Mouse (Mus musculus) midbrain, embryonic 11.5 days (tissue): Measurements from ENCODE around the gene Trim2. TPM values are rescaled to one million over a fixed set of nuclear protein-coding genes. Genes with fewer than 3 reads are reported as not detected.

Experiments used
- ATAC-seq: fragments of 200-750 bp; cut with Nextera tagmentation; 2 replicates; pipeline ENCODE4 v1.8.0; 2017; ENCODE audit warnings: moderate TSS enrichment, moderate library complexity; ENCODE audit not compliant: low FRiP score
- DNase-seq: peaks from one replicate; pipeline ENCODE4 v3.0.0; 2015; ENCODE audit warnings: low spot score; ENCODE audit errors: missing footprints
- H3K27ac ChIP-seq: fragments of 300-500 bp; sonication (generic); 2 replicates; pipeline ENCODE4 v1.5.1; 2014; ENCODE audit warnings: low read depth, low read length
- H3K27me3 ChIP-seq: fragments of 300-500 bp; sonication (generic); 2 replicates; pipeline ENCODE4 v1.6.1; 2014; ENCODE audit warnings: mild to moderate bottlenecking, low read length, moderate library complexity, mixed read lengths; ENCODE audit not compliant: control insufficient read depth, insufficient read depth
- H3K36me3 ChIP-seq: fragments of 300-500 bp; sonication (generic); 2 replicates; pipeline ENCODE4 v1.6.1; 2014; ENCODE audit warnings: mild to moderate bottlenecking, low read length, moderate library complexity, mixed read lengths; ENCODE audit not compliant: control insufficient read depth, insufficient read depth
- H3K4me1 ChIP-seq: fragments of 300-500 bp; sonication (generic); 2 replicates; pipeline ENCODE4 v1.6.1; 2014; ENCODE audit warnings: low read length; ENCODE audit not compliant: control insufficient read depth, insufficient read depth
- H3K4me2 ChIP-seq: fragments of 300-500 bp; sonication (generic); 2 replicates; pipeline ENCODE4 v1.6.1; 2014; ENCODE audit warnings: mild to moderate bottlenecking, moderate library complexity
- H3K4me3 ChIP-seq: fragments of 300-500 bp; sonication (generic); 2 replicates; pipeline ENCODE4 v1.5.1; 2014; ENCODE audit warnings: low read depth, low read length
- H3K9ac ChIP-seq: fragments of 300-500 bp; sonication (generic); 2 replicates; pipeline ENCODE4 v1.6.1; 2014; ENCODE audit warnings: low read length
- H3K9me3 ChIP-seq: fragments of 300-500 bp; sonication (generic); 2 replicates; pipeline ENCODE4 v1.6.1; 2016; ENCODE audit warnings: low read length; ENCODE audit not compliant: control insufficient read depth
- WGBS: fragments of 180-500 bp; shearing (Covaris S2); extraction: QIAGEN DNeasy Blood & Tissue Kit; methylation state at CpG from one replicate; pipeline ENCODE4 v1.1.7; 2014; 5-methylcytosine and 5-hydroxymethylcytosine counted together
- polyA plus RNA-seq: library from polyadenylated mRNA; unstranded; fragments of >200 nt; fragmentation: Nextera tagmentation; extraction: Ambion mirVana; gene quantifications from 2 replicates; pipeline ENCODE4 v1.2.1, GENCODE M21; 2014

Gene Trim2
- polyA plus RNA-seq, 1 experiment from 2014 or later, result 128 TPM

DNA sequence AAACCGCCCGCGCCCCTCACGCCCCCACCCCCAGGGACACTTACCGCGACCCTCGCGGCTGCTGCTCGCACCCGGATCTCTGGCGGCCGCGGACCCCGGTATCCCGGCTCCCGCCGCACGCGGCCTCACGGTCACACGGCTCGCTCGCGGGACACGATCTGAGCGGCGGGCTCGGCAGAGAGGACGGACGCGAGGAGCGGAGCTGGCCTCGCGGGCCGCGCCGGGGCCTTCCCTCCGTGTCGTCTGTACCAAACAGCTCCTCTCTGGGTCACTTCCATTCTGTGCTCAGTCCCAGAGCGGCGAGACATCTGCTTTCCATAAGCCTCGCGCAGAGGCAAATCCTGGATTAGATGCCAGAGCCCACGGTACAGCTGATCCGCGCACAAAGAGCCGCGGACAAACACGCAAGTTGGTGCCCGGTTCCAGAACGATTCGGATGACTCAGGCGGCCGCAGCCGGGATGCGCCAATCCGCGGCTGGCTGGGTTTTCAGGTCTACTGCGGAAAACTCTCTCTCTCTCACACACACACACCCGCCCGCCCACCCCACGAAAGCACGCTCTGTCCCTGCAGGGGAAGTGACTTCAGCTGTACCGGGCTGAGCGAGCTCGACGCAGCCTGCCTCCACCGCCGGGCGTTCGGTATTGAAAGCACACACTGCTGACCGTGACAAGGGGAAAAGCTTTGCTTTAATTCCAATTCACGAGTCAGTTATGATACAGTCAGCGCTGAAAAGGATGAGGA is 47.2 kb downstream of the Trim2 start:
- peak overlapping the region; percentile 60 for H3K27ac ChIP-seq
- DNase-seq (peak; percentile 98), ATAC-seq (peak; percentile 80)
- H3K9me3 ChIP-seq, result no peaks in the 10 kb centered on the region
- H3K4me1 ChIP-seq, result peaks cover 54% of the 10 kb centered on the region
- H3K4me2 ChIP-seq, result peak overlapping the region; percentile 99
- H3K27me3 ChIP-seq, result no peaks in the 10 kb centered on the region
- peak overlapping the region; percentile 67 for H3K4me3 ChIP-seq
- no peaks in the 10 kb centered on the region for H3K36me3 ChIP-seq
- under 1% methylated on average over 74 of the region's 74 CpGs for WGBS
- H3K9ac ChIP-seq, result peak overlapping the region; percentile 88

GRCm38 (mm10) chr3:84258518-84259031 is 48.1 kb downstream of the Trim2 start:
- H3K4me3 ChIP-seq, result peak overlapping the region; percentile 67

GRCm38 (mm10) chr3:84257989-84258517 is 48.6 kb downstream of the Trim2 start:
- Histone ChIP-seq H3K27ac (no peak overlapping the region), H3K36me3 (no peaks in the 10 kb centered on the region), H3K9me3 (no peaks in the 10 kb centered on the region), H3K4me3 (peak overlapping the region; percentile 67), H3K27me3 (no peaks in the 10 kb centered on the region), H3K4me1 (peaks cover 54% of the 10 kb centered on the region), H3K9ac (peak overlapping the region; percentile 88; the same call in 1 of the 2 replicates), H3K4me2 (peak overlapping the region; percentile 99)
- ATAC-seq, result no peak
- peak; percentile 88 for DNase-seq
- 35% methylated on average over 10 of the region's 10 CpGs for WGBS

More at GRCm38 (mm10) chr3:84258518-84259031, 48.1 kb downstream of the Trim2 start:
- Histone ChIP-seq H3K27me3 (no peaks in the 10 kb centered on the region), H3K4me1 (peaks cover 54% of the 10 kb centered on the region), H3K9ac (peak overlapping the region; percentile 88), H3K27ac (no peak overlapping the region), H3K4me2 (peak overlapping the region; percentile 99), H3K9me3 (no peaks in the 10 kb centered on the region), H3K36me3 (no peaks in the 10 kb centered on the region)
- DNase-seq (peak; percentile 87), ATAC-seq (no peak)
- 5% methylated on average over 13 of the region's 13 CpGs for WGBS

DNA sequence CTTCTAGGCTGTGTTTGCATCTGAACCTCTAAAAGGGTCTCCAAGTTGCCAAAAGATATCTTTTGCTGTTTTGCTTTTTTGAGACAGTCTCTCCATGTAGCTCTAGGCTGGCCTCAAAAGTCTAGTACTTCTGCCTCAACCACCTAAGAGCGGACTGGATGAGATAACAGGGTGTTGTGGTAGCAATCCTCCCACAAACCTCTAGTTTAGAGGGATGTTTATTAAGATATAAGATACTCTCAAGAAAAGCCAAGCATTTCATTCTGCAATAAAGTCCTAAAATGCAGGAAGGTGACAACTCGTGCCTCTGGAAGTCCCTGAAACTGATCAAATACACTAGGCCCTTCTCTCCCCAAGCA is 52.2 kb downstream of the Trim2 start:
- H3K9ac ChIP-seq, result no peak overlapping the region
- WGBS, result 84% methylated on average over 2 of the region's 2 CpGs
- H3K4me1 ChIP-seq, result peaks cover 42% of the 10 kb centered on the region
- H3K27me3 ChIP-seq, result no peaks in the 10 kb centered on the region
- H3K4me2 ChIP-seq, result peak overlapping the region; percentile 16; the same call in 1 of the 2 replicates
- peak overlapping the region; percentile 67 for H3K27ac ChIP-seq
- DNase-seq (peak; percentile 65), ATAC-seq (no peak)
- H3K4me3 ChIP-seq, result no peak overlapping the region
- H3K36me3 ChIP-seq, result no peaks in the 10 kb centered on the region
- H3K9me3 ChIP-seq, result no peaks in the 10 kb centered on the region

GRCm38 (mm10) chr3:84253655-84254519 is 52.8 kb downstream of the Trim2 start:
- Histone ChIP-seq H3K27me3 (no peaks in the 10 kb centered on the region), H3K9ac (no peak overlapping the region), H3K27ac (peak overlapping the region; percentile 67), H3K9me3 (no peaks in the 10 kb centered on the region), H3K36me3 (no peaks in the 10 kb centered on the region), H3K4me1 (peaks cover 41% of the 10 kb centered on the region), H3K4me3 (no peak overlapping the region), H3K4me2 (peak overlapping the region; percentile 16; the same call in 1 of the 2 replicates)
- ATAC-seq (peak; percentile 71), DNase-seq (peak; percentile 91)
- WGBS, result 27% methylated on average over 9 of the region's 9 CpGs

DNA sequence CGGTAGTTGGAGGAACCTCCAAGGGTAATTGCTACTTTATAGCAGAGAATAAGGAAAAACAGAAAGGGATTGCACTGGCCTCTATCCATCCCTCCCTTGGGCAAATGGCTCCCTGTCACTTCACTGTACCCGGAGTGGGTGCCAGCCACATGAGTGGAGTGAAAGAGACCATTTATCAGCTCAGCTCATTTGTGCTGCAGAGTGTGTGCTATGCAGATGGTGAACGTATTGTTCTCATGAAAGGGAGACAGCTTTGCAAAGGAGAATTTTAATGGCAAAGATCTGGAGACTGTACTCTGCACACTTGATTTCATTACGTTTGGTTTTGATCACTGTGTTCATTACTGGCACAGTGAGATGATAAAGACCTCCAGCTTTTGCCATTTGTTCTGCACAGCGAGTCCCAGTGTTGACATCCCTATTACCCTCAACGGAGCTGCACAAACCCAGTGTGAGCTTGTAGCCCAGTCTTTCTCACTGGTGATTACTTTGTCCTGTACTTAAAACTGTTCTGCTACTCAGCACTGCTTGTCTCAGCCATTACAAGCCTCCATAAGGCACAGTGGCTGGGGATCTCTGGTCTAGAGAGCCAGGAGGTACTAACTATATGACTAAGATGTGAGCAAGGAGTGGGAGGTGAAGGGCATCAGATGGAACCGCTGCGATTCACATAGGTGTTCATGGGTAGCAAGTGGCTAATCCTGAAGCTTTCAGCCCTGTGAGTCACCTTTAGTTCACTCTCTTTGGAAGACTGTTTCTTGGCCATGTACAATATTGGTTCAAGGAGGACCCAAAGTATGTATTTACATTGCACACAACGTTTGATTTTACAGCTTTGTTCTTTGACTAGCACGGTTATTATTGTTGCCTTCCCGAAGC is 53.7 kb downstream of the Trim2 start:
- ATAC-seq (peak; percentile 40; the same call in 1 of the 2 replicates), DNase-seq (peak; percentile 83)
- Histone ChIP-seq H3K36me3 (no peaks in the 10 kb centered on the region), H3K4me2 (no peak overlapping the region), H3K27ac (peak overlapping the region; percentile 28; the same call in 1 of the 2 replicates), H3K27me3 (no peaks in the 10 kb centered on the region), H3K9ac (no peak overlapping the region), H3K4me1 (peaks cover 33% of the 10 kb centered on the region), H3K9me3 (no peaks in the 10 kb centered on the region), H3K4me3 (no peak overlapping the region)
- WGBS, result 69% methylated on average over 11 of the region's 11 CpGs

DNA sequence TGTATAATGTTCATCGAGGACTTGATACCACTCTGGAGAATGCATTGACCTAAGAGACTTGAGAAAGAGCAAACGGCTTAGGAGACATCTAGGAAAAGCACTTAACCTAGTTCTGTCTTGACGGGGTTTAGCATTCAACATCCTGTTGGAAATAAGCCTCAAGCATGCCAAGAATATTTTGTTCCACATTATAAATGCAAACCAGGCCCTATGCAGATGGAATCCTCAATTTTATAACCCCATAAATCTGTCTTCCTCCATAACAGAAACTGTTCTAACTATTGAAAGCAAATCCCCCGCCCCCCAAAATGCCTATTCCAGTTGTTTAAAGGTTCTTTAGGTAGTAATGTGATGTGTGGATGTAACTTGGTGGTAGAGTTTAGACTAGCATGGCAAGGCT is 55.0 kb downstream of the Trim2 start:
- Histone ChIP-seq H3K27me3 (no peaks in the 10 kb centered on the region), H3K4me3 (no peak overlapping the region), H3K4me2 (no peak overlapping the region), H3K9ac (no peak overlapping the region), H3K4me1 (peaks cover 27% of the 10 kb centered on the region), H3K27ac (no peak overlapping the region), H3K9me3 (no peaks in the 10 kb centered on the region), H3K36me3 (no peaks in the 10 kb centered on the region)
- 86% methylated on average over 4 of the region's 4 CpGs for WGBS
- DNase-seq, result peak; percentile 79
- no peak for ATAC-seq

DNA sequence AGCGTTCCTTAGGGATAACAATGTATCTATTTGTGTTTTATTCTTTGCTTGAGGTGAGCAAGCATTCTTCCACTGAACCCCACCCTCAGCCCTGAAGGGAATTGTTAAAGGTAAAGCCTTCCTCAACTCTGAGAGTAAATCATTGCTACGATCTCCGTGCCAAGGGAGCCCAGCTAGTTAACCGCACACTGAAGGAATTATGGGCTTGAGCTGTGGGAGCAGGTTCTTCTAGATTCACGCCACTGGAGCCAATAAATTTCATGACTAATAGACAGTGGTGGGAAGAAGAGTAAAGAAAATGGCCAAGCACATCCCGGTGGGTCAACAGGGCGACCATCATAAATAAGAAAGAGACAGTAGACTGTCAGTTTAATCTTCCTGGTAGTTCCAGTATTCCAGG is 56.4 kb downstream of the Trim2 start:
- DNase-seq (no peak), ATAC-seq (no peak)
- no peaks in the 10 kb centered on the region for H3K36me3 ChIP-seq
- no peak overlapping the region for H3K27ac ChIP-seq
- H3K4me2 ChIP-seq, result no peak overlapping the region
- H3K4me1 ChIP-seq, result peaks cover 24% of the 10 kb centered on the region
- H3K27me3 ChIP-seq, result no peaks in the 10 kb centered on the region
- H3K4me3 ChIP-seq, result no peak overlapping the region
- WGBS, result 94% methylated on average over 7 of the region's 7 CpGs
- no peak overlapping the region for H3K9ac ChIP-seq
- no peaks in the 10 kb centered on the region for H3K9me3 ChIP-seq
